Mouse (Mus musculus): Measurements from ENCODE around the gene Zfp260. TPM values are rescaled to one million over a fixed set of nuclear protein-coding genes. Genes with fewer than 3 reads are reported as not detected.

Gene Zfp260
- polyA plus RNA-seq (2014; fragmentation: Nextera tagmentation; extraction: Ambion mirVana): 88.6 and 97.8 TPM in 2 replicates

DNA sequence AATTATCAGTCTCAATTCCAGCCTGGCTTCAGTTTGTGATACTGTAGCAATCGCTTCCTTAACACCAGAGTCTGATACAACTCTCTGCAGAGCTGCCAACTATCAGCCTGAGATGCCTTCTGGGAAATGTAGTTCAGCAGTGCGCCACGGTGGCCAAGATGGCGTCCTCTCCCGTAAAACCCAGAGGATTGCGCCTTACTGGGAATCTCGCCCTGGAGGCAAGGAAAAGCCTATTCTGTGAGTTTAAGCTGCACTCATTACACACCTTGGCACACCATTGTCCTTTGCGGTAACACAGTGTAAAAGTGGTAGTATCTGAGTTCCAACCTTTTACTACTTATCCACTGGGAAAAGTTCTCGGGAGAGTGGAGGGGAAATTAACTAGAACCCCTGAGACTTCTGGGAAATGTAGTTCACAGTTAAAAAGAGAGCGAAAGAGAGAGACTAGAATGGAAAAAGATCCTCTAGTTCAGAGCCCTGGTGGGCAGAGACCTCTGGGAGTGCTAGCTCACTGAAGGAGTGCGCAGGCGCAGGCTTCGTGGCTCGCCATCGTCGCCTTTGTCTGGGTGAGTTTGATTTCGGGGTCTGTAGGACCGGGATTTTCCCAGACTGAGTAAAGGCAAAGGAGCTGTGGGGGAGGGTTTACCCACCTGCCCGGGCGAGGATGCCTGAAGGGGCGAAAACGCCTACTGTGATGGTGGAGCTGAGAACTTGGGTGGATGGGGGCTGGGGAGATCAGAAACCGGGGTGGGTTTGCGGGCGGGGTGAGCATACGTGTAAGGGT is at the start of gene Zfp260:
Gene Zfp260, plus strand, starts transcription at position 132 of the 784 bp plus-strand sequence.
- no peaks in the 10 kb centered on the region for H3K27me3 ChIP-seq (ENCODE audit: control insufficient read depth, insufficient read depth, low read length)
- H3K27ac ChIP-seq: peak within 1 kb of the TSS; percentile 98
- peak within 1 kb of the TSS; percentile 82 for H3K9ac ChIP-seq
- H3K4me3 ChIP-seq (replicated peaks; ENCODE audit: low read length): peak within 1 kb of the TSS; percentile 63
- DNase-seq (ENCODE audit: low spot score) (peak; percentile 94), ATAC-seq (ENCODE audit: low FRiP score) (peak; percentile 81)
- peaks cover 6% of the 10 kb centered on the region for H3K36me3 ChIP-seq (replicated peaks; ENCODE audit: control insufficient read depth, insufficient read depth)
- WGBS: under 1% methylated on average over 26 of the region's 26 CpGs
- H3K9me3 ChIP-seq (ENCODE audit: control insufficient read depth, low read length): no peaks in the 10 kb centered on the region
- peak within 1 kb of the TSS; percentile 88 for H3K4me2 ChIP-seq (replicated peaks)
- H3K4me1 ChIP-seq (replicated peaks; ENCODE audit: control insufficient read depth, insufficient read depth, low read length): peaks cover 23% of the 10 kb centered on the region

DNA sequence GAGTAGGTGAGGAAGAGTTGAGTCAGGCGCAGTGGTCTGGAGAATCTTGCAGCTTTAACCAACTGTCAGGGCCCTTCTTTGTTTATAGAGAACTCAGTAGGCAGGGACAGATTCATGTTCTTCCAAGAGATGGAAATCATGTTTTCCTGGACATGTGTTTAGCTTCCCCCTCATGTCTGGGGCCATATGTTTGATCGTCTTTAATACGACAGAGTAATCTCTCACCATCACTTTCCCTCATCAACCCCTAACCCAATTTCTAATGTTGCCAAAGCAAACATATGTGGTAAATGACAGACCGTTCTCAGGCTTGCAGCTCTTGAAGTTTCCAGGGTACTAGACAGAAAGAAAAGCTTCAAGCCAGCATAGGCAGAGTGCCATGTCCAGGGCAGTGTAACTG is 46.5 kb upstream of the Zfp260 start:
- no peak for ATAC-seq (ENCODE audit: low FRiP score)
- 91% methylated on average over 4 of the region's 4 CpGs for WGBS
- DNase-seq (ENCODE audit: low spot score): no peak

DNA sequence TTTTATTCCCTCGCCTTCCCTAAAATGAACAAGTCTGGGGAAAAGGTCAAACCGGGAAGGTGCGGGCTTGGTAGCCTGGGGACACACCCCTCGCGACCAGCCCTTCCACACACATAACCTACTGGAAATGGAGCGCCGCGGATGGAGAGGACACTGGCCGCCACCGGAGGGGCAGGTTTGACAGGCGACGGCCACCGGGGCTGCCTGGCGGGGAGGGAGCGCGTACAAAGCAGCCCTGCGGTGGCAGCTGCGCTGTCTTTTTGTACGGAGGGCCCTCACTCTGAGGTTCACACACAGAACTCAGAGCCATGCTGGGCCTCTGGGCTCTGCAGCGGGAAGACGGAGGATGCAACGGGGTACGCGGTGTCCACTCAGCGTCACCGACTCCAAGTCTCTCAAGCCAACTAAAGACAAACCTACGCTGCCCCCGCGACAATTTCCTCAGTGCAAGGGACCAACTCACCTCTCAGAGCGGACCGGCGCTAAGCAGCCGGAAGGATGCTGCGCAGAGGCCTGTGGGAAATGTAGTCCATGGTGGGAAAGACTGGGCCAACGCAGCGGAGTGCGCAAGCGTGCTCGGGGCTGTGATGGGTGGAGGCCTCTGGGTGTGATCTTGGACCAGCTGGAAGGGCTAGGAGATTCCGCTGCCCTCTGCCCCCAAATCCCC is 43.6 kb upstream of the Zfp260 start, which contains the start of gene Zfp14:
Gene Zfp14, minus strand, starts transcription at position 499 of the 667 bp plus-strand sequence.
- DNase-seq (ENCODE audit: low spot score) (peak; percentile 96), ATAC-seq (ENCODE audit: low FRiP score) (peak; percentile 99)
- Histone ChIP-seq H3K4me1 (replicated peaks; ENCODE audit: control insufficient read depth, insufficient read depth, low read length) (peaks cover 10% of the 10 kb centered on the region; the same call in 1 of the 2 replicates), H3K27ac (peak within 1 kb of the TSS; percentile 83), H3K9me3 (ENCODE audit: control insufficient read depth, low read length) (no peaks in the 10 kb centered on the region), H3K4me3 (replicated peaks; ENCODE audit: low read length) (peak within 1 kb of the TSS; percentile 51), H3K36me3 (replicated peaks; ENCODE audit: control insufficient read depth, insufficient read depth) (peaks cover 17% of the 10 kb centered on the region), H3K4me2 (replicated peaks) (peak within 1 kb of the TSS; percentile 57), H3K27me3 (ENCODE audit: control insufficient read depth, insufficient read depth, low read length) (no peaks in the 10 kb centered on the region), H3K9ac (peak within 1 kb of the TSS; percentile 74)
- under 1% methylated on average over 39 of the region's 40 CpGs for WGBS

More for the DNA sequence above, 46.5 kb upstream of the Zfp260 start:
- Histone ChIP-seq H3K4me1 (replicated peaks; ENCODE audit: control insufficient read depth, insufficient read depth, low read length) (peaks cover 10% of the 10 kb centered on the region; the same call in 1 of the 2 replicates), H3K27me3 (ENCODE audit: control insufficient read depth, insufficient read depth, low read length) (no peaks in the 10 kb centered on the region), H3K9ac (no peak overlapping the region), H3K9me3 (ENCODE audit: control insufficient read depth, low read length) (no peaks in the 10 kb centered on the region), H3K4me3 (replicated peaks; ENCODE audit: low read length) (no peak overlapping the region), H3K36me3 (replicated peaks; ENCODE audit: control insufficient read depth, insufficient read depth) (peaks cover 16% of the 10 kb centered on the region), H3K4me2 (replicated peaks) (no peak overlapping the region), H3K27ac (no peak overlapping the region)

DNA sequence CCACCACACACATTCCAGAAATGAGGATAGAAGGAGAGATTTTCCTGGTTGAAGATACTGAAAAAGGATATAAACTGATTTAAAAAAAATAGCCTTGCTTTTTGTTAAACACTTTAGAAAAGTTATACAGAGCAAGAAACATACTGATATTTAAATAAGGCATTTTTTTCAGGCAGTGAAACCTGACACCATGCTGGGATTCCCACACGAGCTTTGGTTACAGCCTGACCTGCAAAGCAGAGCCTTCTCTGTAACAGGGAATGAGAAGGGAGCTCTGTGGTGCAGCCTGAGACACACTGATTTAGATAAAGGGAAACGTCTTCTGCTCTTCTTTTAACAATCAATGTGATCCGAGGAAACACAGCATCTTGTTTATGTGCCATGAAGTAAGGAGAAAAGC is 41.0 kb upstream of the Zfp260 start:
- H3K27ac ChIP-seq: no peak overlapping the region
- 13% methylated on average over 3 of the region's 3 CpGs for WGBS
- peaks cover 37% of the 10 kb centered on the region for H3K36me3 ChIP-seq (replicated peaks; ENCODE audit: control insufficient read depth, insufficient read depth)
- H3K4me1 ChIP-seq (replicated peaks; ENCODE audit: control insufficient read depth, insufficient read depth, low read length): peaks cover 10% of the 10 kb centered on the region; the same call in 1 of the 2 replicates
- no peak overlapping the region for H3K9ac ChIP-seq
- no peak overlapping the region for H3K4me3 ChIP-seq (replicated peaks; ENCODE audit: low read length)
- H3K27me3 ChIP-seq (ENCODE audit: control insufficient read depth, insufficient read depth, low read length): no peaks in the 10 kb centered on the region
- H3K4me2 ChIP-seq (replicated peaks): no peak overlapping the region
- H3K9me3 ChIP-seq (ENCODE audit: control insufficient read depth, low read length): no peaks in the 10 kb centered on the region
- no peak for ATAC-seq (ENCODE audit: low FRiP score)
- no peak for DNase-seq (ENCODE audit: low spot score)

DNA sequence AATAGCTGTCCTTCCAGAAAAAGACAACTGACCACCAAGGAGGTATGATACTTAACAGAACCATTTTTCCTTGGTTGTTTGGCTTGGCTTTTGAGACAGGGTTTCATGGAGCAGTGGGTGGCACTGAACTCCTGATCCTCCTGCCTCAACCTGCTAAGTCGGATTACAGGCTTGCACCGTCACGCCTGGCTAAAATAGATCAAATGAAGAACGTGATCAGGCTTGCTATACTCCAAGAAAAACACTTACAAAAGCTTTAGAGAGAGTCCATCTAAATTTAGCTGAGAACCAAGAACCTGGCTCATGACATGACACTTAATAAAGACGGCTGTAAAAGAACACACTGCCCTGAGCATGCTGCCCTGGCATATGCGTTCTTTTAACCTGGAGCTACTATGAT is 34.2 kb upstream of the Zfp260 start:
- 80% methylated on average over 6 of the region's 6 CpGs for whole genome bisulfite sequencing
- ATAC-seq (ENCODE audit: low FRiP score) (no peak), DNase-seq (ENCODE audit: low spot score) (no peak)
- Histone ChIP-seq H3K9me3 (ENCODE audit: control insufficient read depth, low read length) (no peaks in the 10 kb centered on the region), H3K36me3 (replicated peaks; ENCODE audit: control insufficient read depth, insufficient read depth) (peaks cover 90% of the 10 kb centered on the region), H3K4me2 (replicated peaks) (no peak overlapping the region), H3K9ac (no peak overlapping the region), H3K4me3 (replicated peaks; ENCODE audit: low read length) (no peak overlapping the region), H3K27me3 (ENCODE audit: control insufficient read depth, insufficient read depth, low read length) (no peaks in the 10 kb centered on the region), H3K27ac (no peak overlapping the region), H3K4me1 (replicated peaks; ENCODE audit: control insufficient read depth, insufficient read depth, low read length) (no peaks in the 10 kb centered on the region)

DNA sequence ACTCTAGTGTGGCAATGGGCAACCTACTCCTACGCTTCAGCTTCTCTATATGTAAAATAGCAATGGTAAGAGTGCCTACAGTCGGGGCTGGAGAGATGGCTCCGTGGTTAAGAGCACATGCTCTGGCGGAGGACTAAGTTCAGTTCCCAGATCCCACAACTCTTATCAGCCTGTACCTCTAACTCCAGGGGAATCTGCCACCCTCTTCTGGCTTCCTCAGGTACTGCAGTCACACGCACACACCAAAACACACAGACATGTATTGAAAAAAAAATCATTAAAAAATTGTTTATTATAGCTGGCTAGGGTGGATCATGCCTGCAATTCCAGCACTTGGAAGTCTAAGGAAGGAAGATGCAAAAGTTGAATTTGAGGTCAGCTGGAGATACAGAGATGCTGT is 32.1 kb upstream of the Zfp260 start:
- DNase-seq (ENCODE audit: low spot score) (no peak), ATAC-seq (ENCODE audit: low FRiP score) (no peak)
- peaks cover 87% of the 10 kb centered on the region for H3K36me3 ChIP-seq (replicated peaks; ENCODE audit: control insufficient read depth, insufficient read depth)
- no peaks in the 10 kb centered on the region for H3K9me3 ChIP-seq (ENCODE audit: control insufficient read depth, low read length)
- no peaks in the 10 kb centered on the region for H3K27me3 ChIP-seq (ENCODE audit: control insufficient read depth, insufficient read depth, low read length)
- H3K4me1 ChIP-seq (replicated peaks; ENCODE audit: control insufficient read depth, insufficient read depth, low read length): no peaks in the 10 kb centered on the region
- 85% methylated on average over 5 of the region's 5 CpGs for WGBS
- H3K27ac ChIP-seq: no peak overlapping the region
- no peak overlapping the region for H3K4me3 ChIP-seq (replicated peaks; ENCODE audit: low read length)
- no peak overlapping the region for H3K9ac ChIP-seq
- no peak overlapping the region for H3K4me2 ChIP-seq (replicated peaks)

DNA sequence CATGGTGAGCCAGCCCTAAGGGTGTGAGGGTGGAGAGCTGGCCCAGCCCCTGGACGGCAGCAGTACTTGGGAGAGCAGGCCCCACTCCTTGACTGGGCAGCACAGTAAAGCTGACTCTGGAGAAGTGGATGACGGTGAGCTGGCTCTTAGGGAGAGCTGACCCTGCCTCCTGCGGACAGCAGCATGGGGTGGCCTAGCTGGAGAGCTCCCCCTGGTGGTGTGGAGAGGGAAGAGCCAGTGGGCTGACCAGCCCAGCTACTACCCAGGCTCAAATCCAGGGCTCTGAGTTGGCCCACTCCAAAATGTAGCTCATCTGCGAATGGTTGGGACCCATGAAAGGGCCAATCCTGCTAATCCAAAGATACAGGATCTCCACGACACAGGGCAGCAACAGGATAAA is 30.0 kb upstream of the Zfp260 start:
- H3K9ac ChIP-seq: no peak overlapping the region
- 83% methylated on average over 5 of the region's 5 CpGs for WGBS
- no peak overlapping the region for H3K4me2 ChIP-seq (replicated peaks)
- no peak overlapping the region for H3K4me3 ChIP-seq (replicated peaks; ENCODE audit: low read length)
- DNase-seq (ENCODE audit: low spot score): no peak
- H3K27me3 ChIP-seq (ENCODE audit: control insufficient read depth, insufficient read depth, low read length): no peaks in the 10 kb centered on the region
- H3K4me1 ChIP-seq (replicated peaks; ENCODE audit: control insufficient read depth, insufficient read depth, low read length): no peaks in the 10 kb centered on the region
- no peak for ATAC-seq (ENCODE audit: low FRiP score)
- H3K27ac ChIP-seq: no peak overlapping the region
- no peaks in the 10 kb centered on the region for H3K9me3 ChIP-seq (ENCODE audit: control insufficient read depth, low read length)
- peaks cover 84% of the 10 kb centered on the region for H3K36me3 ChIP-seq (replicated peaks; ENCODE audit: control insufficient read depth, insufficient read depth)

DNA sequence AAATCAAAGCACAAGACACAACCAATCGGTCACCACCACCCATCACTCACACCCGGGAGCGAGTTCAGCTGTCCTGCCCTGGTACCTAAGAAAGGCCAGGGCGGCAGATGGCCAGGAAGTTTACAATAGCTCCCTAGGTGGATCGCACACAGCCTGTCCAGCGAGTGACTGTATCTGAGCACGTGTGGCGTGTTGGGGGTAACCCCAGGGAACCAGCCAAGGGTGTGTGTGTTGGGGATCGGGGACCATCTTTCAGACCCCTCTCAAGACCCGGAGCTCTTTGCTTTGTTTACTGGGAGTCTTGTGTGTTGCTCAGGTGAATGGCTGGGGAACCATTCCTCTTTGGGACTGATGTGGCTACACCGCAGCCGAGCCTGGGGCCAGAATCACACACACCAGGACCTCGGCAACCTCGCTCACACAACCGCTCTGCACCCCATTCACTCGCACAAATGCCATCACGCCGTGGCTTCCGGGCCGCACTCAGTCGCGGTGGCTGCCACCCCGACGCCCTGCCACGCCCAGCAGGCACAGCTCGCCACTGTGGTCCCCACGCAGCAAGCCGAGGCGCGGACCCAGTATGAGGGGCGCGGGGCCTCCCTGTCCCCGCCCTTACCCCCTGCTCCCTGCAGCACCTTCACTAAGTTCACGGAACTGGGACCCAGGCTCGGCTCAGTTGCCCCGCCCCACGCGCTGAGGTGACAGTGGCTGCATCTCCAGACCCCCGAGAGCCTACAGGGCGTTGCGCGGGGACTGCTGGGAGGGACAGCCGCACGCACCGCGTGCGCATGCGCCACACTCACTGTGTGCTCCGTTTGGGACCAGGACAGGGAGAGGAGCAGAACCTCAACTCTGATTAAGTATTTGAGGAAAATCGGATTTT is 22.2 kb upstream of the Zfp260 start, which contains the start of gene Zfp82:
Gene Zfp82, minus strand, starts transcription at position 755 of the 883 bp plus-strand sequence.
- Histone ChIP-seq H3K9me3 (ENCODE audit: control insufficient read depth, low read length) (no peaks in the 10 kb centered on the region), H3K36me3 (replicated peaks; ENCODE audit: control insufficient read depth, insufficient read depth) (peaks cover 26% of the 10 kb centered on the region), H3K27ac (peak within 1 kb of the TSS; percentile 73), H3K27me3 (ENCODE audit: control insufficient read depth, insufficient read depth, low read length) (no peaks in the 10 kb centered on the region), H3K4me1 (replicated peaks; ENCODE audit: control insufficient read depth, insufficient read depth, low read length) (peaks cover 4% of the 10 kb centered on the region), H3K4me2 (replicated peaks) (peak within 1 kb of the TSS; percentile 93), H3K4me3 (replicated peaks; ENCODE audit: low read length) (peak within 1 kb of the TSS; percentile 62), H3K9ac (peak within 1 kb of the TSS; percentile 71)
- peak; percentile 88 for DNase-seq (ENCODE audit: low spot score)
- ATAC-seq (ENCODE audit: low FRiP score): peak; percentile 91
- under 1% methylated on average over 50 of the region's 50 CpGs for WGBS
